Mouse (Mus musculus) kidney, embryonic 16.5 days (tissue): Measurements from ENCODE around the gene Sirt6. TPM values are rescaled to one million over a fixed set of nuclear protein-coding genes. Genes with fewer than 3 reads are reported as not detected.
A peak's percentile ranks its signal among the peaks of the same experiment; 100 is the strongest.

Experiments used
- ATAC-seq: fragments of 200-750 bp; cut with Nextera tagmentation; 2 replicates; pipeline ENCODE4 v1.8.0; 2017; ENCODE audit warnings: moderate TSS enrichment; ENCODE audit not compliant: low FRiP score, low TSS enrichment
- H3K27ac ChIP-seq: fragments of 300-500 bp; sonication (generic); 2 replicates; pipeline ENCODE4 v1.5.1; 2014; ENCODE audit warnings: low read length
- H3K27me3 ChIP-seq: fragments of 300-500 bp; sonication (generic); 2 replicates; pipeline ENCODE4 v1.6.1; 2014; ENCODE audit warnings: low read length, control low read depth, mixed read lengths; ENCODE audit not compliant: insufficient read depth
- H3K36me3 ChIP-seq: fragments of 300-500 bp; sonication (generic); 2 replicates; pipeline ENCODE4 v1.6.1; 2014; ENCODE audit warnings: low read length, control low read depth, mixed read lengths; ENCODE audit not compliant: insufficient read depth
- H3K4me1 ChIP-seq: fragments of 300-500 bp; sonication (generic); 2 replicates; pipeline ENCODE4 v1.6.1; 2014; ENCODE audit warnings: low read length, control low read depth, mixed read lengths; ENCODE audit not compliant: insufficient read depth
- H3K4me2 ChIP-seq: fragments of 300-500 bp; sonication (generic); replicated peaks from 2 replicates; pipeline ENCODE4 v1.6.1; 2014; ENCODE audit warnings: low read depth, low read length
- H3K4me3 ChIP-seq: fragments of 300-500 bp; sonication (generic); 2 replicates; pipeline ENCODE4 v1.5.1; 2014; ENCODE audit warnings: mild to moderate bottlenecking, low read length
- H3K9ac ChIP-seq: fragments of 300-500 bp; sonication (generic); replicated peaks from 2 replicates; pipeline ENCODE4 v1.6.1; 2014; ENCODE audit warnings: low read length
- H3K9me3 ChIP-seq: fragments of 300-500 bp; sonication (generic); 2 replicates; pipeline ENCODE4 v1.6.1; 2016; ENCODE audit warnings: low read length, control low read depth
- WGBS: fragments of 180-500 bp; shearing (Covaris S2); extraction: QIAGEN DNeasy Blood & Tissue Kit; methylation state at CpG from one replicate; pipeline ENCODE4 v1.1.7; 2014; 5-methylcytosine and 5-hydroxymethylcytosine counted together
- polyA plus RNA-seq: library from polyadenylated mRNA; unstranded; fragments of >200 nt; fragmentation: Nextera tagmentation; extraction: Ambion mirVana; gene quantifications from 2 replicates; pipeline ENCODE4 v1.2.1, GENCODE M21; 2015

Gene Sirt6
- polyA plus RNA-seq, 1 experiment from 2014 or later = 41.8 TPM

GRCm38 (mm10) chr10:81626101-81626993, 1.2 kb downstream of the Sirt6 start:
- Histone ChIP-seq H3K27ac (peak overlapping the region; percentile 95), H3K9ac (peak overlapping the region; percentile 90), H3K9me3 (no peaks in the 10 kb centered on the region), H3K4me1 (peaks cover 14% of the 10 kb centered on the region), H3K4me2 (peak overlapping the region; percentile 88), H3K36me3 (peaks cover 36% of the 10 kb centered on the region), H3K27me3 (no peaks in the 10 kb centered on the region), H3K4me3 (peak overlapping the region; percentile 80)
- ATAC-seq = peak; percentile 10
- 85% methylated on average over 22 of the region's 22 CpGs for WGBS

DNA sequence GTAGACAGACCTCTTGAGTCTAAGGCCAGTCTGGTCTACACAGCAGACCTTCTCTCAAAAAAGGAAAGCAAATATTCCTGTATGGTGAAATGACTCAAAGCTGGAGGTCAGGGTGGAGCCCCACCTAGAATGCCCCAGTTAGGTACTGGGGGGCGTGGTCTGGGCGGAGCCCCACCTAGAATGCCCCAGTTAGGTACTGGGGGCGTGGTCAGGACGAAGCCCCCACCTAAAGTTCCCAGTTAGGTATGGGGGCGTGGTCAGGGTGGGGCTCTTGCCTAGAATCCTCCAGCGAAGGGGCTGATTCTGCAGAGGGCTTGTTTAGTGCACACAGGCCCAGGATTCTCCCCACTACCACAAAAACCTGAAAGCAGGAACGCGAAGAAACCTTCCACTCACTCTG, 4.2 kb downstream of the Sirt6 start:
- Histone ChIP-seq H3K4me3 (no peak overlapping the region), H3K27me3 (no peaks in the 10 kb centered on the region), H3K4me2 (no peak overlapping the region), H3K36me3 (peaks cover 41% of the 10 kb centered on the region), H3K9me3 (no peaks in the 10 kb centered on the region), H3K27ac (no peak overlapping the region), H3K9ac (no peak overlapping the region), H3K4me1 (peaks cover 14% of the 10 kb centered on the region)
- ATAC-seq = no peak
- 65% methylated on average over 8 of the region's 8 CpGs for WGBS

GRCm38 (mm10) chr10:81620786-81621185, 6.8 kb downstream of the Sirt6 start:
- Histone ChIP-seq H3K4me2 (no peak overlapping the region), H3K4me1 (no peaks in the 10 kb centered on the region), H3K9ac (no peak overlapping the region), H3K27ac (no peak overlapping the region), H3K36me3 (peaks cover 40% of the 10 kb centered on the region), H3K4me3 (no peak overlapping the region), H3K27me3 (no peaks in the 10 kb centered on the region), H3K9me3 (no peaks in the 10 kb centered on the region)
- no peak for ATAC-seq
- WGBS = 55% methylated on average over 9 of the region's 9 CpGs

DNA sequence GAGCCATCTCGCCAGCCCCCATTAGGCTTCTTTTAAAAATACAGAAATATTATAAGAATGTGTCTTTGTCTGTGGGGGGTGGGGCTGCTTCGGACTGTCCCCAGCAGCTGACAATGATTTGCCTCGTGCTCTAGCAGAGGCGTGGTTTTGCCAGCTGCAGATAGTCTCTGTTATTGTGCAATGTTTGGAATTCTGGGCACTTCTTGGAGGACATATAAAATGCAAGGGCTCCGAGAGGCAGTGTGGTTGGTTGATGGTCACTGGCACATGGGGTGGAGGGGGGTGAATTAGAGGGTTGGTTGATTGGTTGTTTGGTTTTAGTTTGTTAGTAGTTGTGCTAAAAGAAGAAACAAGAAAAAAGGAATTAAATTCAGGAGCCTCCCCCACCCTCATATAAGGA, 7.6 kb downstream of the Sirt6 start:
- Histone ChIP-seq H3K9ac (no peak overlapping the region), H3K4me3 (no peak overlapping the region), H3K27ac (no peak overlapping the region), H3K4me2 (no peak overlapping the region), H3K36me3 (peaks cover 33% of the 10 kb centered on the region), H3K27me3 (no peaks in the 10 kb centered on the region), H3K4me1 (no peaks in the 10 kb centered on the region; the same call in 1 of the 2 replicates), H3K9me3 (no peaks in the 10 kb centered on the region)
- WGBS = 89% methylated on average over 5 of the region's 5 CpGs
- ATAC-seq = no peak

- 0 out of 2 replicates have a peak, but pooled peaks have one; percentile 59 for ATAC-seq
- H3K9me3 ChIP-seq = peaks cover 6% of the 10 kb centered on the region; the same call in 1 of the 2 replicates
- no peaks in the 10 kb centered on the region; the same call in 1 of the 2 replicates for H3K4me1 ChIP-seq
- H3K36me3 ChIP-seq = no peaks in the 10 kb centered on the region
- WGBS = 28% methylated on average over 6 of the region's 6 CpGs
- no peak overlapping the region for H3K4me2 ChIP-seq
- H3K4me3 ChIP-seq = no peak overlapping the region
- H3K27me3 ChIP-seq = no peaks in the 10 kb centered on the region
- no peak overlapping the region for H3K27ac ChIP-seq
- H3K9ac ChIP-seq = no peak overlapping the region
Measured at GRCm38 (mm10) chr10:81615486-81615885, 12.1 kb downstream of the Sirt6 start.

- 59% methylated on average over 3 of the region's 3 CpGs for WGBS
Measured at GRCm38 (mm10) chr10:81612779-81613178, 14.8 kb downstream of the Sirt6 start.

DNA sequence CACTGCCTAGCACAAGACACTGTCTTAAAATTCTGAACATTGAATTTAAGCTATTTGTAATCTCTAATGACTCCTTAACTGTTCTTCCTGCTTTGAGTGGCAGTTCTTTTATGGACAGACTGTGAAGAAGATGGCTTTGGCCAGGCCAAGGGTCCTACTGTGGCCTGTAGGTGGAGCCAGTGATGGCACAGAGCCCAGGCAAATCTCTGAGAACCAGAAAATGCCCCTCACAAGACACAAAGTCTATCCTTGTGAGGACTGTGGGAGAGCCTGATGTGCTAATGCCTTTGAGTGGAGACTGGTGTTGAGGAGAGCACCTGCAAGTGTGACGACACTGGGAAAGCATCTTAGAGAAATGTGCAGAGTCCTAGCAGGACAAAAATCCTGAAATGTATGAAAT, 19.3 kb downstream of the Sirt6 start:
- ATAC-seq = no peak
- no peak overlapping the region for H3K27ac ChIP-seq

More at GRCm38 (mm10) chr10:81612779-81613178, 14.8 kb downstream of the Sirt6 start:
- no peaks in the 10 kb centered on the region; the same call in 1 of the 2 replicates for H3K4me1 ChIP-seq
- H3K27ac ChIP-seq = no peak overlapping the region
- no peaks in the 10 kb centered on the region for H3K27me3 ChIP-seq
- H3K9ac ChIP-seq = no peak overlapping the region
- no peak overlapping the region for H3K4me2 ChIP-seq
- H3K9me3 ChIP-seq = peaks cover 6% of the 10 kb centered on the region; the same call in 1 of the 2 replicates
- no peaks in the 10 kb centered on the region for H3K36me3 ChIP-seq
- ATAC-seq = no peak
- H3K4me3 ChIP-seq = no peak overlapping the region

DNA sequence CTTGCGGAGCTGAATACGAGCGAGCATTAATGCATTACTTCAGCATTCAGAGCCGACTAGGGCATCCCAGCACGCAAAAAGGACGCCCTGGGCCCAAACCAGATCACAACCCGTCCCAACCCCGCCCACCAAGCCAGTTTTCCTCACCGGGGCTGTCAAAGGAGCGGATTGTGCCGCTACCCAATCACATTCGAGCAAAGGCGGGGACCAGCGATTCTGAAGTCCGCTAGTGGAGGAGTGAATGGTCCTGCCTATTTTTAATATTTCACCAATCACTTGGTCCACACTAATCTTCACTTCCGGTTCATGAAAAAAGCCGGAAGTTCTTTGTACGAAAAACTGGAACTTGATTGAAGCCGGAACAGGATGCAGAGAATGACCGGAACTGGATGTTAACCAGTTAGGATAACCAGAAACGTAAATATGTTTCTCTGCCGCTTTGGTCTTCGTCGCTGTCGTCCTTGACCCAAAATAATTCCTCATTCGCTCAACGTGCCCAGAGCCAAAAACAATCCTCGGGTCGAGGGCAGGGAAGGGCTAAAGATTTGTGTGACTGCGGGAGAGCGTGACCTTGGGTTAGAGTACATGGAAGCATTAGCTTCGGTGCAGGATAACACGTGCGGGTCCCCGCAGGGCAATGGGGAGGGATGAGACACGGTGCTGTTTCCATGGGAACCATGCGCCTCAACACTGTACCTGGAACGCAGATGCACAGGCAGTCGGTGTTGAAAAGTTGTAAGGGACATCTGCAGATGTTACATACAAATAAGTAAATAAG, 21.4 kb downstream of the Sirt6 start, which contains the start of gene BC025920:
Gene BC025920, plus strand, starts transcription at position 297 of the 778 bp plus-strand sequence.
- Histone ChIP-seq H3K27me3 (no peaks in the 10 kb centered on the region), H3K27ac (peak within 1 kb of the TSS; percentile 95), H3K4me3 (peak within 1 kb of the TSS; percentile 50), H3K4me2 (peak within 1 kb of the TSS; percentile 75), H3K36me3 (no peaks in the 10 kb centered on the region), H3K9me3 (peaks cover 2% of the 10 kb centered on the region; the same call in 1 of the 2 replicates), H3K4me1 (peaks cover 26% of the 10 kb centered on the region), H3K9ac (peak within 1 kb of the TSS; percentile 71)
- WGBS = 1% methylated on average over 39 of the region's 39 CpGs
- ATAC-seq = peak; percentile 90

More for the DNA sequence above, 19.3 kb downstream of the Sirt6 start:
- Histone ChIP-seq H3K36me3 (no peaks in the 10 kb centered on the region), H3K27me3 (no peaks in the 10 kb centered on the region), H3K9ac (no peak overlapping the region), H3K4me1 (peaks cover 10% of the 10 kb centered on the region), H3K4me2 (no peak overlapping the region), H3K9me3 (peaks cover 6% of the 10 kb centered on the region; the same call in 1 of the 2 replicates), H3K4me3 (no peak overlapping the region)
- 93% methylated on average over 1 of the region's 1 CpGs for WGBS

DNA sequence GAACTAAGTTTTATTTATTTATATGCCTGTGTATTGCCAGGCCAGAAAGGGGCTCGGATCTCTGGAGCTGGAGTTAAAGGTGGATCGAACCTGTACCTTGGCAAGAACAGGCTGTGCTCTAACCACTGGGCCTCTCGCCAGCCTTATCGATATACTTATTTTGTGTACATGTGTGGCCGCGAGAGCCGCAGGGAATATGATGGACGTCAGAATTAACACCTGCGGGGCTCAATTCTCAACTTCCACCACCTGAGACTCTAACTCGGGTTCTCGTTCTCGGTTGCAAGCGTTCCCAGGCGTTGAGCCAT, 22.0 kb downstream of the Sirt6 start:
- H3K9me3 ChIP-seq = no peaks in the 10 kb centered on the region
- H3K27ac ChIP-seq = peak overlapping the region; percentile 95
- ATAC-seq = 0 out of 2 replicates have a peak, but pooled peaks have one; percentile 0
- no peaks in the 10 kb centered on the region for H3K36me3 ChIP-seq
- peak overlapping the region; percentile 68 for H3K9ac ChIP-seq
- peak overlapping the region; percentile 75 for H3K4me2 ChIP-seq
- peak overlapping the region; percentile 50 for H3K4me3 ChIP-seq
- WGBS = 4% methylated on average over 14 of the region's 14 CpGs
- H3K4me1 ChIP-seq = peaks cover 31% of the 10 kb centered on the region
- H3K27me3 ChIP-seq = no peaks in the 10 kb centered on the region
